Mouse (Mus musculus) ES-E14 (cell line): ENCODE results near the gene Lmf1. TPM values are rescaled to one million over a fixed set of nuclear protein-coding genes. Genes with fewer than 3 reads are reported as not detected.

ENCODE experiments used
- DNase-seq: peaks from one replicate; pipeline ENCODE4 v3.0.0-alpha.2; 2013; ENCODE audit warnings: low read depth, low spot score
- H3K27ac ChIP-seq: 2 replicates; pipeline ENCODE4 v1.5.1; 2012; ENCODE audit warnings: low read depth, mild to moderate bottlenecking, low read length, moderate library complexity, mixed read lengths; ENCODE audit not compliant: poor library complexity, insufficient read depth, severe bottlenecking
- H3K36me3 ChIP-seq: 2 replicates; pipeline ENCODE4 v1.6.1; 2012; ENCODE audit warnings: mild to moderate bottlenecking, low read length, moderate library complexity, mixed read lengths; ENCODE audit not compliant: control insufficient read depth, poor library complexity, insufficient read depth, severe bottlenecking
- H3K4me1 ChIP-seq, 2 experiments: fragments of 150-350 bp in 1 of 2; sonication (generic) in 1 of 2; 2 replicates each; pipeline ENCODE4 v1.6.1; 2012; ENCODE audit warnings: low read length in 2 of 2, mild to moderate bottlenecking in 1 of 2, mixed read lengths in 1 of 2; ENCODE audit not compliant: control insufficient read depth in 2 of 2, insufficient read depth in 2 of 2, poor library complexity in 1 of 2
- H3K4me3 ChIP-seq, 2 experiments: fragments of 150-350 bp in 1 of 2; sonication (generic) in 1 of 2; 2 replicates each; pipeline ENCODE4 v1.5.1; 2012; ENCODE audit warnings: low read length in 2 of 2, low read depth in 1 of 2, mild to moderate bottlenecking in 1 of 2, mixed read lengths in 1 of 2; ENCODE audit not compliant: insufficient read depth in 1 of 2, poor library complexity in 1 of 2, severe bottlenecking in 1 of 2
- H3K9ac ChIP-seq: 2 replicates; pipeline ENCODE4 v1.6.1; 2012; ENCODE audit warnings: low read depth, mild to moderate bottlenecking, low read length, mixed read lengths; ENCODE audit not compliant: poor library complexity, insufficient read depth, severe bottlenecking
- H3K9me3 ChIP-seq: fragments of 150-350 bp; sonication (generic); 2 replicates; pipeline ENCODE4 v1.6.1; 2012; ENCODE audit warnings: low read depth, mild to moderate bottlenecking, low read length; ENCODE audit not compliant: control insufficient read depth, insufficient read depth
- HCFC1 ChIP-seq: IDR thresholded peaks from 2 replicates; pipeline ENCODE4 v1.6.1; 2012; ENCODE audit warnings: low read length, inconsistent platforms, borderline replicate concordance; ENCODE audit not compliant: insufficient read depth
- MAFK ChIP-seq: IDR thresholded peaks from 2 replicates; pipeline ENCODE4 v1.6.1; 2014; ENCODE audit warnings: mild to moderate bottlenecking, low read depth, low read length, inconsistent platforms; ENCODE audit not compliant: insufficient read depth
- in situ Hi-C, 2 experiments: fragments of 600-800 bp; cut with MboI; formaldehyde crosslinking; loops; one replicate each; pipeline ENCODE4 v1.15.1; 2025; ENCODE audit warnings: low sequenced_read_pairs in 2 of 2, inconsistent platforms in 1 of 2; ENCODE audit not compliant: unreplicated experiment in 2 of 2
- total RNA-seq: library from RNA; depleted of rRNA; stranded (reverse); fragments of 300-350 nt; gene quantifications from 2 replicates; pipeline ENCODE4 v1.2.3, GENCODE M21; 2012; rRNA removed

The Lmf1 gene
- total RNA-seq, 1 experiment, result 16.6 TPM

DNA sequence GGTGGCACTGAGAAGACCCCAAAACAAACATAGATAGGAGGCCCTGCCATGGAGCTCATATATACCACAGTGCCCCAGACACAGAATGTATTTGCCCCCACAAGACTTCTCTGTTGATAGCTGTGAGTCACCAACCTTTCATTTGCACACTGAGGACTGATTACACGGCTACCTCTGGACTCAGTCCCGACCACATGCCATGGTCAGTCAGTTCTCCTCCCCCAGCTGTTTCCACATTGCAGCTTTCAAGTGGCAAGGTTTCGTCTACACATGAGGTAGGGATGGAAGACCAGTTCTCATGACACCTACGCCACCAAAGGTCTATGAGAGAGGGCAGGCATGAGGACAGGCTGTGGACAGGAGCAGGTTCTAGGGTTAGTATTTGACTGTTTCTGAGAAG is 132.3 kb downstream of the Lmf1 start:
- H3K27ac ChIP-seq, result no peak overlapping the region
- no peak overlapping the region for H3K9ac ChIP-seq
- no peak for DNase-seq
- peaks cover 3 to 5% of the 10 kb centered on the region in 2 experiments; a peak in 3 of 4 replicates for H3K4me1 ChIP-seq
- in situ Hi-C loops, result no loop called here
- H3K9me3 ChIP-seq, result no peaks in the 10 kb centered on the region
- no peak overlapping the region for H3K4me3 ChIP-seq
- TF ChIP-seq MAFK (no peak), HCFC1 (no peak)
- no peaks in the 10 kb centered on the region for H3K36me3 ChIP-seq

Other genes with a start within 250 kb of the Lmf1 start
- not detected in 2 replicates for gene Tpsab1, start 233.5 kb upstream of the Lmf1 start, total RNA-seq
- gene Tpsb2, start 212.8 kb upstream of the Lmf1 start, total RNA-seq, result not detected in 2 replicates
- gene Tpsg1, start 209.8 kb upstream of the Lmf1 start, total RNA-seq, result not detected in 2 replicates
- gene Cacna1h, start 145.3 kb upstream of the Lmf1 start, total RNA-seq, result 2.1 and 5.3 TPM in 2 replicates
- 0.16 TPM in 1 of 2 replicates, not detected in the other for gene Tekt4, start 124.5 kb upstream of the Lmf1 start, total RNA-seq
- gene Sstr5, start 81.8 kb upstream of the Lmf1 start, total RNA-seq, result 0.95 and 1.3 TPM in 2 replicates
- 0.40 and 0.42 TPM in 2 replicates for gene Sox8, start 8.4 kb upstream of the Lmf1 start, total RNA-seq
- gene Gng13, start 138.1 kb downstream of the Lmf1 start, total RNA-seq, result 9.9 and 14.5 TPM in 2 replicates
- 102 and 151 TPM in 2 replicates for gene Chtf18, start 148.3 kb downstream of the Lmf1 start, total RNA-seq
- 7.6 and 8.7 TPM in 2 replicates for gene Rpusd1, start 148.6 kb downstream of the Lmf1 start, total RNA-seq
- gene Mslnl, start 157.0 kb downstream of the Lmf1 start, total RNA-seq, result 0.27 and 0.58 TPM in 2 replicates
- 7.5 and 16.0 TPM in 2 replicates for gene Msln, start 175.3 kb downstream of the Lmf1 start, total RNA-seq
- 27.0 and 32.7 TPM in 2 replicates for gene Narfl, start 194.7 kb downstream of the Lmf1 start, total RNA-seq
- 14.5 and 29.5 TPM in 2 replicates for gene Haghl, start 206.6 kb downstream of the Lmf1 start, total RNA-seq
- gene Ccdc78, start 207.5 kb downstream of the Lmf1 start, total RNA-seq, result 0.22 and 0.26 TPM in 2 replicates
- gene Fam173a, start 213.8 kb downstream of the Lmf1 start, total RNA-seq, result 32.8 and 60.6 TPM in 2 replicates
- not detected in 2 replicates for gene AC134908.4, start 216.6 kb downstream of the Lmf1 start, total RNA-seq
- 46.1 and 62.7 TPM in 2 replicates for gene Metrn, start 218.1 kb downstream of the Lmf1 start, total RNA-seq
- gene Fbxl16, start 230.0 kb downstream of the Lmf1 start, total RNA-seq, result 1.7 TPM in 2 replicates
- 28.6 and 43.4 TPM in 2 replicates for gene Wdr24, start 244.5 kb downstream of the Lmf1 start, total RNA-seq
- 25.1 and 46.4 TPM in 2 replicates for gene Jmjd8, start 249.8 kb downstream of the Lmf1 start, total RNA-seq